Mouse (Mus musculus) heart, postnatal 36 days (tissue): ENCODE measurements around the gene BC030870. TPM values are rescaled to one million over a fixed set of nuclear protein-coding genes. Genes with fewer than 3 reads are reported as not detected.

Source experiments
- DNase-seq, 2 experiments: peaks; one replicate each; pipeline ENCODE4 v3.0.0; 2021 to 2022
- intact Hi-C: fragments of 180-260 bp; cut with DNase I; formaldehyde crosslinking; loops from one replicate; pipeline ENCODE4 v1.15.1; 2025
- microRNA-seq, 2 experiments: library from miRNA; unstranded; fragments of <30 nt; microRNA quantifications; one replicate each; pipeline ENCODE4 v1.2.0; 2021; ENCODE audit warnings: borderline number of aligned reads in 2 of 2
- total RNA-seq, 2 experiments: library from RNA; stranded (reverse); gene quantifications; 2 replicates each; pipeline ENCODE4 v1.2.3; 2021

Gene BC030870
- total RNA-seq, 2 experiments from 2014 or later = not detected

DNA sequence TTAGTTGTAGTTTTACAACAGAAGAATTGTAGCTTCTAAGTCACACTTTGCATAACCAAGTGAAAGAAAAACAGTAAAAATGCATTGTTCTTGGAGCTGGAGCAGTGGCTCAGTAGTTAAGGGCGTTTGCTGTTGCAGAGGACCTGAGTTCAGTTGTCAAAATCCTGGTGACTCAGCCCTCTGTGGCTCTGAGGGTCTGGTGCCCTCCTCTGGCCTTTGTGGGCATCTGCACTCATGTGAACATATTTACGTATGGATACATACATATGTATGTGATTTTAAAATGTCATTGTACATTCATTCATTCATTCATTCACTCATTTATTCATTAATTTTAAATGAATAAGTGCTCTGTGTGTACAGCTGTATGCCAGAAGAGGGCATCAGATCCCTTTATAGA is 43.7 kb downstream of the BC030870 start:
- intact Hi-C loops = no loop called here
- no peak for DNase-seq

DNA sequence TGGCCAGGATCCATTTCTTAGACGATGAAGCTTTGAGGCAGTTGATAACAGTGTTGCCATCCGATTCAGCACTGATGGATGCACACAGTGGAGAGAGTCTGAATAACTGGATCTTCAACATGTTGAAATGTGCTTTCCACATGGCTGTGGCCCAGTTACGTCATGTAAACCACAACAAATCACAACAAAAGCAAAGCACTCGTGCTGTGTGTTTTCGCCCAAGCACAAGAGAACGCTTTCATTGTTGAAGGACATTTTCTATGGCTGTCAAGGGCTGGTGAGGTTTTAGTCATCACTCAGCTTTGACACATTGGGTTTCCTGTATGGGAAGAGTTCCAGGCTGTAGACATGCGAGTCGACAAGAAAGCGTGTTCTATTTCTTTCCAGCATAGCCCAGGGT is 48.6 kb downstream of the BC030870 start:
- intact Hi-C loops = no loop called here
- DNase-seq = no peak

DNA sequence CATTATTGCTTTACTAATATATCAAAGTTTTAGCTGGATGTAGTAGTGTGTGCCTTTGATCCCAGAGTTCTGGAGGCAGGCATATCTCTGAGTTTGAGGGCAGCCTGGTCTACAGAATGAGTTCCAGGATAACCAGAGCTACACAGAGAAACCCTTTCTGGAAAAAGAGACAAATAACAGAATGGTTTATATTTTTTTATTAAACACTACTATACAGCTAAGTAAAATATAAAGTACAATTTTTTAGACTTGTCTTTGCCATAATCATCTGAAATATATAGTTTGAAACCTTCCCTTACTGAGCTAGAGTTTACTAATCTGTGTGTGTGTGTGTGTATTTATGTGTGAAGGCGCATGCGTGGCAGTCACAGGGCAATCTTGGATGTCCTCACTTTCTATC is 54.6 kb downstream of the BC030870 start, which contains the start of gene Gm10663:
TSS of gene Gm10663 (plus strand) at position 301 of the 400 bp plus-strand sequence.
- intact Hi-C loops = no loop called here
- DNase-seq = no peak

DNA sequence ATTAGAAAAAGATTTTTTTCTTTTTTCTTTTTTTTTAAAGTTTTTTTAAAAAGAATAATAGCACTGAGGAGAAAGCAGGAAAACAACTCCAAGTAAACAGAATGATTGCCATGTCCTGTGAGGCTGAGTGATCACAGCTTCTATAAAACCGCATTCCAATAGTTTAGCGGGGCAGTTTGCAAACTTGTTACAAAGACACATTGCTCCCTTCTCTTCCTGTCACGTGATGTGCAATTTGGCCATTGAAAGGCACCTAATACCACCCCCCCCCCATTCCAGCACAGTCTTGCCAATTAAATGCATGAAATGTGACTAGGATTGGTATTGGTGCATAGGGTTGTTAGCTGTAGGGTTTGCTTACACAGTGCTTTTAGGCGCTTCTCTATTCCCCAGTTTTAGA is 58.4 kb downstream of the BC030870 start:
- intact Hi-C loops = no loop called here
- DNase-seq = no peak

DNA sequence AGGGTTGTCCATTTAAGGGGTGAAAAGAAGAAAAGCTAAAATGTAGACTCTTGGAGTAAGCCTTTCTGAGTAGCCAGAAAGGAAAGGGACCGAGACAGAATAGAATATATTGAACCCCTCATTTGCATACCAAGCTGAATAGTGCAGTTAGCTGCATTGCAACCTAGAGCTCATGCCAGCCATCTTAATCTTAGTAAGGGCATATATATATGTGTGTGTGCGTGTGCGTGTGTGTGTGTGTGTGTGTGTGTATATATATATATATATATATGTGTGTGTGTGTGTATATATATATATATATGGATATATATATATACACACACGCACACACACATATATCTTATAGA is 60.9 kb downstream of the BC030870 start:
- intact Hi-C loops = no loop called here
- DNase-seq = no peak

DNA sequence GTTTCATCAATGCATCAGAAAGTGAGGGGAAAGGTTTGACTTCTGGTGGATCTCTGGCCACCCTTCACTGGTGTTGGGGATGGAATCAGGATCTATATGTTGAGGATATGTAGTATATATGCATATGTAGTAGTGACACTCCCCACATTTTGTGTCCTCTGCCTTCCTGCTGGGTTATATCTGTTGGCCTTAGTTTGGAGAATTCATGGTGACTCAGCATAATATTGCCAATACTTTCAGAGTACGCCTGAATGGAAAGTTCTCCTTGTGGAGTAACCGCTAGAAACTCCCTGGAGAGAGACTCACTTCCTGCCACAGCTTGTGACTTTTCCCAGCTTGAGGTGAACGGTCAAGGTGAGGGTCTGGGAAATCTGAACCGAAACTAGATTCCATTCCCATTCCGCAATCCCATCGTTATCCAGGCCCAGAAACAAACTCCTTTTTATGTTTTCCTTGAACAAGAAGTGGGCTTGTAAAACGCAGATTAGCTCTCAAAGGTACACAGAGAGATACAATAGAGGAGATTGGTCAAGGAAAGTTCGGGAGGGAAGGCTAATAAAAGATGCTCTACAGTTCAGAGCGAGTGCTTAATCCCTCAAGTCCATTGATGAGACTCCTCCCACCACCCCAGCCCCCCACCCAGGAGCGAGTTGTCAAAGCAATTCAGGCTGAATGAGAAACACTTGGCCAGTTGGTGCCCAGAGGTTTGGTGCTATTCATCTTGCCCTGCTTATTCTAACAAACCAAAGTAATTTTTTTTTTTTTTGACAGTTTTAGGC is 61.5 kb downstream of the BC030870 start:
- DNase-seq = no peak
- intact Hi-C loops = no loop called here

DNA sequence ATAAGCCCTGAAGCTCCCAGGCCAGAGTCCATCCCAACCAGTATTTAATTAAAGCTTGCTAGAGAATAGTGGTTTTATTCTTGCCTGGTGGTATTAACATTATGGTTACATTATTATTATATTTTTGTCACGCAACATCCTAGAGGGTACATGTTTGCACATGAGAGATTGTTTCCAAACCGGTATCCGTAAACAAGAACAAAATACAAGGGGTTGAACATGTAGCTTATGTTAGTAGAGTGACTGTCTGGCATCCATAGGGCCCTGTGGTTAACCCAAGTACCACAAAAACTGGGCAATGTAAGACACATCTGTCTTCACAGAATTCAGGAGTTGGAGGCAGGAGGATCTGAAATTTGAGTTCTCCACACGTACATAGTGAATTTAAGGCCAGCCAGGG is 62.3 kb downstream of the BC030870 start:
- DNase-seq = no peak
- intact Hi-C loops = no loop called here

DNA sequence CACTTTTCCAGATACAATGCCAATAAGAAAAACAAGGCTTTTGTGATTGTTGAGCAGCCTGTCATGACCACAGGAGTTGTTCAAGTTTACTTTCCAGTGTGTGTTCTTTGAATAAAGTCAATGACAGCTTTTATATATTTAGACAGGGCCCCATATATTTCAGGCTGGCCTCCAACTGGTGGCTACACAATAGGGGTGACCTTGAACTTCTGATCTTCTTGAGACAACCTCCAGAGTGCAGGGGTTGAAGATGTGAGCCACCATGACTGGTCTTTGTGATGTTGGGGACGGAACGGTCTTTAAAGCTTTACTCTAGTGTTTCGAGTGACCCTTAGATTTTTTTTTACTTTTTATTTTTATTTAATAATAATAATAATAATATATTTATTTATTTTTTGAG is 63.7 kb downstream of the BC030870 start:
- intact Hi-C loops = no loop called here

DNA sequence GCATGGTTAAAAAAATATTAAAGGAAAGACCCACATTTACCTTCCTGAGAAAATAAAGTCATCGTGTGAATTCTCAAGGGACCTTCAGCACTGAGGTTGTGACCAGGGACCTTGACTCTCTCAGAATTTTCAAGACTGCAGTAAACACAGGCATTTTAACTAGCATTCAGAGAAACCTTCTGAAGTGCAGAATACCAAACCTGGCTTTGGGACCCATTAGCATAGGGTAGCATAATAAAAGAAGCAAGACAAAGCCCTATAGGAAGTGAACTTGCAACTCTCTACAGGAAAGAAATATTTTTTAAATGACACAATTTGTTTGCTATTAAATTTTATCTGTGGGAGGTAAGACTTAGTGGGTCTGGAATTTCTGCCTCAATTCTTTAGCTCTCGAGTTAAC is 65.3 kb downstream of the BC030870 start:
- intact Hi-C loops = no loop called here

More for the DNA sequence above, 63.7 kb downstream of the BC030870 start:
- DNase-seq = no peak

DNA sequence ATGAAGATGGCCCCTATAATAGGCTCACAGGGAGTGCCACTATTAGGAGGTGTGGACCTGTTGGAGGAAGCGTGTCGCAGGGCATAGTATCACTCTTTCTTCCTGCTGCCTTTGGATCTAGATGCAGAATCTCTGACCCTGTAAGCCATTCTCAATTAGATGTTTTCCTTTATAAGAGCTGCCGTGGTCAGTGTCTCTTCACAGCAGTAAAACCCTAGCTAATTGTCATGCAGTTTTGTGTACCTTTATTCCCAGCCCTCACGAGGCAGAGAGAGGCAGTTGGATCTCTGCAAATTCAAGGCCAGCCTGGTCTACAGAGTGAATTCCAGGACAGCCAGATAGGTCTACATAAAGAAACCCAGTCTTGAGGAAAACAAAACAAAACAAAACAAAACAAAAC is 67.2 kb downstream of the BC030870 start:
- intact Hi-C loops = no loop called here
- no peak for DNase-seq

More for the DNA sequence above, 65.3 kb downstream of the BC030870 start:
- DNase-seq = no peak

DNA sequence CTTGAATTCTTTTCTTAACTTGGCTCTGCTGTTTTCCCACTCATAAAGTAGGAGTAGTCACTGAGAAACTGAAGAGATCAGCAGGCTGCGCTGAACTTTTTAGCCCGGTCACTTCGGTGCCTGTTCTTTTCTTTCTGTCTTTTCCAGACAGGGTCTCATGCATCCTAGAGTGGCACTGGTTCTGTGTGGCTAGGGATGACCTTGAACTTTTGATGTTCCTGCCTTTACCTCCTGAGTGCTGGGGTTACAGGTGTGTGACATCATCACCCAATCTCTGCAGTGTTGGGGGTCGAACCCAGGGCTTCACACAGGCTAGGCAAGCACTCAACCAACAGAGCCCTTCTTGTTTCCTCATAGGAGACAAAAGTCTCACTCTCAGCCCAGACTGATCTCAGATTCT is 72.6 kb downstream of the BC030870 start:
- intact Hi-C loops = no loop called here
- DNase-seq = no peak

DNA sequence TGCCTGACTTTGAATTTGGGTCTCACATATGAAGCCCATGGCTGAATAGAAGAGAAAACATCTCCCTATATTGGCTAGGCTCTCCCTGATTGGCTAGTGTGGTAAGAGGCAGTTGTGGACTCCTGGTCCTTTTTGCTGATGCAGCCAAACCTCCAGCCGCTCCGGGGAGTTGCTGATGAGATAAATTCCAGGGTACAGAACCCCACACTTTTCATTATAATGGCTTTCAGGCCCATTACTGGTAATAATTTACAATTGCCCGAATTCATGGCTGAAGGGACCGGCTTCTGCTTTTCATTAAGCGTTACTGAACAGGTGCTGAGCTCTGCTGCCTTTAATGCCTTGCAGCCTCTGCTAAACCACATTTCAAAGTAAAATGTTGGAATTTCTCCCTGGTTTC is 75.4 kb downstream of the BC030870 start:
- intact Hi-C loops = no loop called here

DNA sequence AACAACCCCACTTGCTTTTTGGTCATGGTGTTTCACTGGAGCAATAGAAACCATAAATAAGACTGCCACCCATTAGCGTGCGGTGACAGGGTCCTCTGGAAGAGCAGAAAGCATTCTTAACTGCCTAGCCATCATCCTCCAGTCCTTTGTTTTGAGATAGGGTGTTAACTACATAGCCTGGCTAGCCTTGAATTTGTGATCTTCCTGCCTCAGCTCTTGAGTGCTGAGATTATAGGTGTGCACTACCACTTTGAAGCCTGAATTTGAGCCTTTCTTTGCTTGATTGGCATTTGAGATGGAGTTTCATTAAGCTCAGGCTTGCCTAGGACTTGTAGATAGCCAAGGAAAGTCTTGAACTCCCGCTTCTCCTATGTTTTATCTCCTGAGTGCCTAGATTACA is 75.8 kb downstream of the BC030870 start:
- intact Hi-C loops = no loop called here
- DNase-seq = no peak

More for the DNA sequence above, 75.4 kb downstream of the BC030870 start:
- DNase-seq = no peak

DNA sequence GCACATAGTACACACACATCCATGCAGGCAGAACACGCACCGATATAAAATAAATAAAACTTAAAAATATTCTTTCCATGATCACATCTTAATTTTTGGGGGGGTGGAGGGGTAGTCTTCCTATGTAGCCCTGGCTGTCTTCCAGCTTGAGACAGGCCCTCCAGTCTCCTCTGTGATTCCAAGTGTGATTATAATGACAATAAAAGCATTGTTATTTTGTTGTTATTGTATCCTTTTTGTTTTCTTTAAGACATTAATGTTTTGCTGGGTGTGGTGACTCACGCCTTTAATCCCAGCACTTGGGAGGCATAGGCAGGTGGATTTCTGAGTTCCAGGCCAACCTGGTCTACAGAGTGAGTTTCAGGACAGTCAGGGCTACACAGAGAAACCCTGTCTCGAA is 81.6 kb downstream of the BC030870 start:
- no peak for DNase-seq
- intact Hi-C loops = no loop called here

DNA sequence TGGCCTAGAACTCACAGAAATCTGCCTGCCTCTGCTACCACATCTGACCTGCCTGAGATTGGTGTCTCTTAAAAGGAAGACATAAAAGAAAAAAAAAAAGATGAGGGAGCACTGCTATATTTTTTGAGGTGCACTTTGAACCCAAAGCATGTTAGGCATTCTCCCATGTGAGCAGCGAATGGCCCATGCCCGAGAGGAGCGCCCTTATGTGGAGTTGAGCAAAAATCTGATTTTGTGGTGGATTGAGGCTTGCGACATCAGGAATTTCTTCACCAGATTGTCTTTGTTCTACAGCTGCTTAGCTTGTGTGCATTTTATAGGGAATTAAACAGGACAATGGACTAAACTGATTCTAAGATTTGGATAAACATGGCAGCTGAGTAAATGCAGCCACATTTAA is 82.2 kb downstream of the BC030870 start:
- intact Hi-C loops = no loop called here
- DNase-seq = no peak

DNA sequence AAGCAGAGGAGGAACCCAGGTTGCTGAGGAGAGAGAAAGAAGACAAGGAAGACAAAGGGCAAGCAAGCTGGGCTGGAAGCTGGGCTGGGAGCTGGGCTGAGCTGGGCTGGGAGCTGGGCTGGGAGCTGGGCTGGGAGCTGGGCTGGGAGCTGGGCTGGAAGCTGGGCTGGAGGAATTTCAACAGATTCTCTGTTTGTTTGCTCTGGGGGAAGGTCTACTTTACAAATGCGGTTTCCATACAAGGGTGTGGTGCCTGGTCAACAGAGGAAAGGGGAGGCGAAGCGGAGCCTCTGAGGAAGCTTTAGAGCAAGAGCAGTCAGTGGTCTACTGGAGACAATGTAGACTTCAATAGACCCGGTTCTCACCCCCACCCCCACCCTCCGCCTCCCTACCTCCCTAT is 82.8 kb downstream of the BC030870 start:
- intact Hi-C loops = no loop called here
- no peak for DNase-seq

DNA sequence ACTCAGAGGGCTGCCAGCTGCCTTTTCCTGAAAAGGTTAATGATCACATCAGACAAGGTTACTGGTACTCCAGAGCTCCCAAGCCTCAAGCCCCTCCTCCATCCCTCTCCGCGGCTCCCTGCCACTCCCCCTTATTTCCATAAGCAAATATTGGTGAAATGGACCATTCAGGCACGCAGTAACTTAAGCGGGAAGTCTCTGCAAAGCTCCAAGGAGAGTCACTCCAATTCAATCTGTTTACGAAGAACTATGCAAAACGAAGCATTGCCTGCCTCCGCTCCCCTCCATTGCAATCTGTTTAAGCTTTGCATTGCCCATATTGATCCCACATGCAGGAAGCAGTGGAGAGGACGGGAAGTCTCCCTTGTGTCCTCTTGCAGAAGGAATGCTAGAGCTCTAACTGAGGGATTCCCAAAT is 92.2 kb downstream of the BC030870 start, which contains the start of gene Apela:
TSS of gene Apela (minus strand) at position 220 of the 417 bp plus-strand sequence.
- DNase-seq = peak in 1 of 2 experiments; percentile 1
- intact Hi-C loops = no loop called here

Small RNA genes lying within 50 kb of the gene (microRNA-seq; reads per million reads assigned to microRNA genes)
- gene Gm24333 = 0 reads per million in 2 experiments

Other genes starting within 250 kb of the BC030870 start
- gene Tmem192, start 182.4 kb downstream of the BC030870 start, total RNA-seq = 10 to 100 TPM; 19.7 to 26.1 TPM
- gene Trim75, start 141.7 kb downstream of the BC030870 start, total RNA-seq = not detected
- gene Trim61, start 111.0 kb downstream of the BC030870 start, total RNA-seq = not detected
- gene Trim60, start 111.0 kb downstream of the BC030870 start, total RNA-seq = not detected
- gene Apela, start 92.2 kb downstream of the BC030870 start, total RNA-seq = not detected
- not detected for gene Gm10663, start 54.5 kb downstream of the BC030870 start, total RNA-seq